Mouse (Mus musculus) CH12F3 (cell line): Measurements from ENCODE around the gene Mettl18.
"Not testable (repeated sequence)": the region's sequence is repeated elsewhere in the genome, so short reads cannot be mapped to it uniquely, and the experiment has no call there.

Experiments used
- in situ Hi-C: fragments of 300-500 bp; cut with MboI; formaldehyde crosslinking; loops from 2 replicates; pipeline ENCODE4 v1.14.3; 2020; ENCODE audit warnings: low sequenced_read_pairs

The Mettl18 gene

GRCm38 (mm10) chr1:163994721-163995608, at the start of gene Mettl18, which contains the start of gene BC055324:
Mettl18 (plus strand) TSS chr1:163994889.
BC055324 (minus strand) TSS chr1:163994796.
- in situ Hi-C loops = no loop called here

GRCm38 (mm10) chr1:163953396-163953795, 41.3 kb upstream of the Mettl18 start:
- in situ Hi-C loops = no loop called here

- in situ Hi-C loops = no loop called here
Observed at GRCm38 (mm10) chr1:163958036-163958435, 36.7 kb upstream of the Mettl18 start.

- in situ Hi-C loops = no loop called here
Observed at GRCm38 (mm10) chr1:163964008-163964689, 30.5 kb upstream of the Mettl18 start.

GRCm38 (mm10) chr1:163974471-163974870, 20.2 kb upstream of the Mettl18 start:
- in situ Hi-C loops = no loop called here

- in situ Hi-C loops = no loop called here
Observed at GRCm38 (mm10) chr1:163975088-163975487, 19.6 kb upstream of the Mettl18 start.

GRCm38 (mm10) chr1:163976515-163976914, 18.2 kb upstream of the Mettl18 start:
- in situ Hi-C loops = no loop called here

GRCm38 (mm10) chr1:163992371-163992770, 2.3 kb upstream of the Mettl18 start:
- in situ Hi-C loops = no loop called here

GRCm38 (mm10) chr1:163994173-163994720, 442 bp upstream of the Mettl18 start:
- in situ Hi-C loops = no loop called here

GRCm38 (mm10) chr1:163995609-163995913, 872 bp downstream of the Mettl18 start:
- in situ Hi-C loops = no loop called here

- in situ Hi-C loops = no loop called here
Observed at GRCm38 (mm10) chr1:164001831-164002452, 7.3 kb downstream of the Mettl18 start.

GRCm38 (mm10) chr1:164004311-164004710, 9.6 kb downstream of the Mettl18 start:
- in situ Hi-C loops = no loop called here

- in situ Hi-C loops = no loop called here
Observed at GRCm38 (mm10) chr1:164009235-164009634, 14.5 kb downstream of the Mettl18 start.

- in situ Hi-C loops = no loop called here
Observed at GRCm38 (mm10) chr1:164014616-164015015, 19.9 kb downstream of the Mettl18 start.

GRCm38 (mm10) chr1:164018221-164018896, 23.7 kb downstream of the Mettl18 start:
- in situ Hi-C loops = no loop called here

- in situ Hi-C loops = no loop called here
Observed at GRCm38 (mm10) chr1:164019789-164020188, 25.1 kb downstream of the Mettl18 start.

GRCm38 (mm10) chr1:164020746-164021145, 26.1 kb downstream of the Mettl18 start:
- in situ Hi-C loops = not testable (repeated sequence)

GRCm38 (mm10) chr1:164022106-164022505, 27.4 kb downstream of the Mettl18 start:
- in situ Hi-C loops = not testable (repeated sequence)

- in situ Hi-C loops = no loop called here
Observed at GRCm38 (mm10) chr1:164025685-164026084, 31.0 kb downstream of the Mettl18 start.

GRCm38 (mm10) chr1:164027416-164027815, 32.7 kb downstream of the Mettl18 start:
- in situ Hi-C loops = no loop called here
